Mouse (Mus musculus) heart, postnatal 25 days (tissue): ENCODE data around the gene Plscr3. TPM values are rescaled to one million over a fixed set of nuclear protein-coding genes. Genes with fewer than 3 reads are reported as not detected.

Source experiments
- DNase-seq: peaks from one replicate; pipeline ENCODE4 v3.0.0; 2022; ENCODE audit warnings: low spot score
- intact Hi-C: fragments of 180-260 bp; cut with DNase I; formaldehyde crosslinking; loops from one replicate; pipeline ENCODE4 v1.15.1; 2025
- microRNA-seq: library from miRNA; unstranded; fragments of <30 nt; microRNA quantifications from one replicate; pipeline ENCODE4 v1.2.0, GENCODE M21; 2022
- total RNA-seq, 2 experiments: library from RNA; stranded (reverse); gene quantifications; 2 replicates each; pipeline ENCODE4 v1.2.3; 2021

Plscr3 gene
- total RNA-seq, 2 experiments from 2014 or later, result 24.4 to 24.9 TPM

GRCm38 (mm10) chr11:69883066-69883465, 36.9 kb downstream of the Plscr3 start:
- DNase-seq, result no peak
- intact Hi-C loops, result loop anchor here (2.0 kb wide), 1 partner anchor 16 kb away; no protein-coding TSS in a partner anchor

DNA sequence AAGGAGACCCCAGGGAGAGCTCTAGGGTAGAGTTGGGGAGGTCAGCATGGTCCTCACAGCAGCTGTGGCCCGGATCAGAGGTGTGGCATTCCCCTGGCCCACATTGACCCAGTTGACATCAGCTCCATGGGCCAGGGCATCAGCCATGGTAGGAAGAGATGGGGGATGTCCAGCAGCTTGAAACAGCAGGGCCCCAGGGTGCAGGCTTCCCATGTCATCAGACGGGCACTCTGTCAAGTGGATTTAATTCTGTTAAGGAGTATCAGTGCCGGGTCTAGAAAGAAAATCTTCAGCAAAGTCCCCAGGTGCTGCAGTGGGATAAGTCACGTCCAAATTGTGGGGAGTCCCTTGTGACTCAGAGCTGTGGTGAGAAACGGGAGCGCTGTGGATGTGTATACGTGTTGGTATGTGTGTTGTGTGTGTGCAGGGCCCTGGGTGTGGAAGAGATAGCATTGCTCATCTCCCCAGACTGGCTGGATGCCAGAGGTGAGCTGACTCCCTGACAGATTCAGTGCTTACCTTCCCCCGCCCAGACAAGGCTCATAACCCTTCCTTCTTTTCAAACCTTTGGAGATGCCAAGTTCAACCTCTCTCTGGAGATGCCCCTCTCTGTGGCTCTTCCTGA, 37.5 kb downstream of the Plscr3 start:
- intact Hi-C loops, result loop anchor here (2.0 kb wide), 1 partner anchor 15 kb away; no protein-coding TSS in a partner anchor
- DNase-seq, result no peak

DNA sequence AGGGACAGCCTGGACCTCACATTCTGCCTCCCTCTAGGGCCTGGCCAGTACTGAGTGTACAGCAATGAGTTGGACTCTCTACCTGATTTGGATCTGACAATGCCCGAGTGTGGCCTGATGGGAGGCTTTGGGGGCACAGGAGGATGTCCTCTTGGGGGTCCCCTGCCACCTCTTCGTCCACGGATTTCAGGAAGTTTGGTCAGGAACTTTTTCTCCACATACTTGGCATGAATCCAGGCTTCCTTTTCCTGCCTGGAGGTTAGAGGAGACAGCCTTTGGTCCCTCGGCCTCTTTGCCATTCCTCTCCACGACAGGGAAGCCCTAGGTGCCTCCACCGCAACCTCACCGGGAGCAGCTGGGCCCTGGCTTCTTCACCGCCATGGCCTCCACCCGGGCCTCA, 38.1 kb downstream of the Plscr3 start:
- no peak for DNase-seq
- intact Hi-C loops, result no loop called here

DNA sequence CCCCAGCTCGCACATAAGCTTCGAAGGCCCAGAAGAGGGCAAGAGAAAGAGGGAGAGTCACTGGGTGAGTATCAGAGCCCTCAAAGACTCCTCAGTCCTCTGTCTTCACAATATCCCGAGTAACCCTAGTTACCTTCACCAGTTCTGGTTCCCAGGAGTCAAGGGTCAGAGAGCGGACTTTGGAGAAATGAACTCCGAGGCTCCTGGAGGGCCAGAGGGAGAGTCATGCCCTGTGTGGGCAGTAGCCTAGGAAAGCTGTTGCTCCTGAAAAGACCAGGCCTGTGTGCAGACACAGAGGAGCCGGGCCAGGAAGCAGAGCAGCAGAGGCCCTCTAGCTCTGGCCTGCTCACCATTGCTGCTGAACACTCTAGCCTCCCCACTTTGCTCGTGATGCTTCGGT, 38.5 kb downstream of the Plscr3 start:
- no peak for DNase-seq
- intact Hi-C loops, result no loop called here

- intact Hi-C loops, result no loop called here
Measured at GRCm38 (mm10) chr11:69886907-69887635, 40.9 kb downstream of the Plscr3 start.

GRCm38 (mm10) chr11:69891482-69891881, 45.3 kb downstream of the Plscr3 start:
- no peak for DNase-seq
- intact Hi-C loops, result no loop called here

More at GRCm38 (mm10) chr11:69886907-69887635, 40.9 kb downstream of the Plscr3 start:
- no peak for DNase-seq

DNA sequence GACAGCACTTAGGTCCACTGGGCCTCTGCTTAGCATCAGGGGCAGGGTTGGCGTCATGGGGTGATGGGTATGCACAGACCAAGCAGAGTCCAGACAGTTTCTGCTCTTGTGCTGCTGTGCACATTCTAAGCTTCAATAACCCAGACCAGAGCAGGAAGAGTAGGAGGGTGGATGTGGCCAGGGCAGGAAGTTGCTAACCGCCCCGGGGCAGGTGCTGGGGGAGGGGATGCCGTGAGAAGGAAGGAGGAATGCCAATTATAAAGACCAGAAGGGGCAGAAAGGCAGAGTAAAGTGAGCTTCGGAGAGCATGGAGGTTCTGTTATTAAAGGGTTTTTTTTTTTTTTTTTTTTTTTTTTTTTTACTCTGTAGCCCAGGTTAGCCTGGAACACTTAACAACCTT, 48.5 kb downstream of the Plscr3 start:
- DNase-seq, result no peak
- intact Hi-C loops, result no loop called here

DNA sequence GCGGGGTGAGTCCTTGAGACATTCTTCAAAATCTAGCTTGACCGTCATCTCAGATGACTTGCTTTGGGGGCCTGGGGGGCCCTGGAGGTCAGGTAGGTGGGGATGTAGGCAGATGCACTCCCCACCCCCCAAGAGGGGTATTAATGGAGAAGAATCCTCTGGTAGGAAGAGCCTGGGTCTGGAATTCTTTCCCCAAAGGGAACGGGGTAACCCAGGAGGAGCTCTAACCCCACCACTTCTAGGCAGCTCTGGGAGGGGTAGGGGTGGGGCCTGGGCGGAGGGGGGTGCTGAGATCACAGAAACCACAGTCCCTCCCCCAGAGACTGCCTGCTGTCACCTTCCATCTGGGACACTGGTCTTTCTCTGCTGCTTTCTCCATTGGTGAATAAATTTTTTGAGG, 49.1 kb downstream of the Plscr3 start, which contains the start of gene Acap1:
TSS of gene Acap1 (minus strand) at position 249 of the 400 bp plus-strand sequence.
- no peak for DNase-seq
- intact Hi-C loops, result no loop called here

GRCm38 (mm10) chr11:69899870-69900269, 53.7 kb downstream of the Plscr3 start:
- intact Hi-C loops, result loop anchor here (2.0 kb wide), 1 partner anchor 17 kb away; no protein-coding TSS in a partner anchor
- no peak for DNase-seq

GRCm38 (mm10) chr11:69900471-69901405, 54.6 kb downstream of the Plscr3 start, which contains the start of the genes 2810408A11Rik and Neurl4:
Gene 2810408A11Rik, minus strand, starts transcription at chr11:69900987.
Gene Neurl4, plus strand, starts transcription at chr11:69901072.
- intact Hi-C loops, result no loop called here
- DNase-seq, result peak; percentile 87

DNA sequence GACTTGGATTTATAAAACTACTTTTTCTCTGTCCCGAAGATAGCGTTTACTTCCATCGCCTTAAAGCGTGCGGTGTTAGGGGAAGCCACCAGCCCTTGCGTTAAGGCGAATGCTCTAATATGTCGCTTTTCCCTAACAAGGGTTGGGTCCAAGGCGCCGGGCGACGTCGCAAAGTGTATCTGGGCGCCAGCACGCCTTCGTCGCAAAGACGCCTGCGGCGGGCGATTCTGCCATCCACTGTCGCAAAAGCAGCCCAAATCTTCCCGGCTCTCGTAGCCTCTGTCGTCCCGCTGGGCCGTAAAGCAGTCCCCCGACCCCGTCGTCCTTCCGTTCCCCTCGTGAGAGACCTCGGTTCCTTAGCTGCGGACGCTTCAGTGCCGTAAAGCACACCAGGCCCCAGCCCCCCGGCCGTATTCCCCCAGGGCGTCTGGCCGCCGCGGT, 55.2 kb downstream of the Plscr3 start:
- DNase-seq, result peak; percentile 95
- intact Hi-C loops, result no loop called here

Small RNA genes within 50 kb of the gene (microRNA-seq; reads per million reads assigned to microRNA genes)
- not detected for gene Mir6924

Other genes starting within 250 kb of the Plscr3 start
- 10 to 100 TPM; 18.0 to 25.8 TPM for gene Atp1b2, start 240.4 kb upstream of the Plscr3 start, total RNA-seq
- not detected for gene Shbg, start 228.5 kb upstream of the Plscr3 start, total RNA-seq
- 1 to 10 TPM; 2.3 to 2.5 TPM for gene Sat2, start 224.4 kb upstream of the Plscr3 start, total RNA-seq
- gene Fxr2, start 213.4 kb upstream of the Plscr3 start, total RNA-seq, result 10 to 100 TPM; 81.8 to 84.9 TPM
- gene Sox15, start 191.1 kb upstream of the Plscr3 start, total RNA-seq, result not detected
- 10 to 100 TPM; 15.2 to 16.5 TPM for gene Mpdu1, start 183.7 kb upstream of the Plscr3 start, total RNA-seq
- gene Cd68, start 180.2 kb upstream of the Plscr3 start, total RNA-seq, result 1 to 10 TPM; 7.1 to 7.7 TPM
- gene Eif4a1, start 174.0 kb upstream of the Plscr3 start, total RNA-seq, result 100 to 1,000 TPM; 201 to 206 TPM
- 10 to 100 TPM; 31.7 to 33.5 TPM for gene Senp3, start 164.3 kb upstream of the Plscr3 start, total RNA-seq
- 1 to 10 TPM; 1.6 to 2.1 TPM for gene Tnfsf13, start 160.6 kb upstream of the Plscr3 start, total RNA-seq
- gene Tnfsf12, start 150.5 kb upstream of the Plscr3 start, total RNA-seq, result 10 to 100 TPM; 14.5 to 16.4 TPM
- gene Tnfsfm13, start 150.3 kb upstream of the Plscr3 start, total RNA-seq, result 1 to 10 TPM; 3.2 to 4.5 TPM
- gene Polr2a, start 87.7 kb upstream of the Plscr3 start, total RNA-seq, result 10 to 100 TPM; 28.6 to 30.4 TPM
- not detected for gene Slc35g3, start 84.4 kb upstream of the Plscr3 start, total RNA-seq
- 10 to 100 TPM; 33.3 to 39.6 TPM for gene Zbtb4, start 80.5 kb upstream of the Plscr3 start, total RNA-seq
- 1 to 10 TPM; 4.8 to 5.0 TPM for gene Chrnb1, start 50.4 kb upstream of the Plscr3 start, total RNA-seq
- 1 to 10 TPM; 2.2 to 2.4 TPM for gene Fgf11, start 44.5 kb upstream of the Plscr3 start, total RNA-seq
- gene Tmem102, start 40.8 kb upstream of the Plscr3 start, total RNA-seq, result under 1 TPM; 0.26 to 0.45 TPM
- gene Gm39566, start 31.1 kb upstream of the Plscr3 start, total RNA-seq, result not detected
- not detected for gene Spem2, start 27.9 kb upstream of the Plscr3 start, total RNA-seq
- not detected for gene Spem1, start 24.2 kb upstream of the Plscr3 start, total RNA-seq
- gene Nlgn2, start 8.6 kb upstream of the Plscr3 start, total RNA-seq, result 1 to 10 TPM; 4.4 to 5.4 TPM
- gene Tmem256, start 7.9 kb upstream of the Plscr3 start, total RNA-seq, result 100 to 1,000 TPM; 186 to 199 TPM
- gene Tnk1, start 12.4 kb downstream of the Plscr3 start, total RNA-seq, result under 1 TPM in 1 of 2 experiments, not detected in 1; 0.14 TPM
- gene Tmem95, start 31.6 kb downstream of the Plscr3 start, total RNA-seq, result not detected
- 1 to 10 TPM; 2.5 to 3.5 TPM for gene Kctd11, start 35.0 kb downstream of the Plscr3 start, total RNA-seq
- gene Acap1, start 49.2 kb downstream of the Plscr3 start, total RNA-seq, result 1 to 10 TPM in 1 of 2 experiments, under 1 TPM in 1; 0.88 to 1.1 TPM
- gene 2810408A11Rik, start 54.6 kb downstream of the Plscr3 start, total RNA-seq, result under 1 TPM; 0.17 to 0.23 TPM
- gene Neurl4, start 54.7 kb downstream of the Plscr3 start, total RNA-seq, result 10 to 100 TPM; 44.9 to 46.0 TPM
- gene Gps2, start 67.5 kb downstream of the Plscr3 start, total RNA-seq, result 10 to 100 TPM; 24.1 to 26.7 TPM
- 100 to 1,000 TPM; 427 TPM for gene Eif5a, start 75.6 kb downstream of the Plscr3 start, total RNA-seq
- 10 to 100 TPM; 18.8 to 23.4 TPM for gene Ybx2, start 89.4 kb downstream of the Plscr3 start, total RNA-seq
- 100 to 1,000 TPM; 325 to 365 TPM for gene Slc2a4, start 101.8 kb downstream of the Plscr3 start, total RNA-seq
- not detected for gene Cldn7, start 118.4 kb downstream of the Plscr3 start, total RNA-seq
- 100 to 1,000 TPM; 149 to 180 TPM for gene Ctdnep1, start 134.8 kb downstream of the Plscr3 start, total RNA-seq
- gene Elp5, start 136.1 kb downstream of the Plscr3 start, total RNA-seq, result 10 to 100 TPM; 48.3 to 51.5 TPM
- gene Gabarap, start 144.8 kb downstream of the Plscr3 start, total RNA-seq, result 100 to 1,000 TPM; 274 to 291 TPM
- 10 to 100 TPM; 22.6 to 25.3 TPM for gene Phf23, start 149.4 kb downstream of the Plscr3 start, total RNA-seq
- gene Dvl2, start 154.2 kb downstream of the Plscr3 start, total RNA-seq, result 1 to 10 TPM; 3.9 to 5.2 TPM
- 1,000 to 10,000 TPM; 1,206 to 1,290 TPM for gene Acadvl, start 169.0 kb downstream of the Plscr3 start, total RNA-seq
- gene Dlg4, start 170.6 kb downstream of the Plscr3 start, total RNA-seq, result 1 to 10 TPM; 6.6 to 8.1 TPM
- not detected for gene Asgr1, start 207.7 kb downstream of the Plscr3 start, total RNA-seq
- not detected for gene Asgr2, start 246.3 kb downstream of the Plscr3 start, total RNA-seq